Mouse (Mus musculus) hindlimb bud, embryonic 11.5 days (tissue): ENCODE measurements around the gene Olfr988.
"Not testable (repeated sequence)": the region's sequence is repeated elsewhere in the genome, so short reads cannot be mapped to it uniquely, and the experiment has no call there.

Experiments
- DNase-seq: peaks from one replicate; pipeline ENCODE4 v3.0.0-alpha.2; 2012; ENCODE audit warnings: low read depth, low spot score; ENCODE audit errors: extremely low spot score

Gene Olfr988

DNA sequence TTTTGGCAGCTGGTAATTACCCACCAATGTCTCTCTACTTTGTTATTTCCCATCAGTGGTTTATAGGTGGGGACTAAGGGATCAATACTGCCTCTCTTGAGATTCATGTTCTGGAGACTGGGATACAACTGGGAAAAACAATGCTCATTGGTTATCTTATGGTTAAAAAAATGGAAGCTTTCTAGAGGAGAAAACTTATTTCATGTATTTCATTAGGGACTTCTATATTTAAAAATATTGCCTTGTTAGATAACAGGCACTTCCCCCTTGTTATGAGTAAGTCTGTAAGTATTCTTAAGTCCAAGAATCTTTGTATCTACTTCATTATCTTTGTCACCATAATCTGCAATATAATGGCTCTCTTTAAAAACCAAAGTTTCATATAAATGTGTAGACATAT is at the start of gene Olfr988:
TSS of gene Olfr988 (minus strand) at position 101 of the 400 bp plus-strand sequence.
- not testable (repeated sequence) for DNase-seq

GRCm38 (mm10) chr2:85409369-85409768 is 46.3 kb upstream of the Olfr988 start, which contains the start of gene Olfr992:
Gene Olfr992, minus strand, starts transcription at chr2:85409469.
- DNase-seq = no peak

DNA sequence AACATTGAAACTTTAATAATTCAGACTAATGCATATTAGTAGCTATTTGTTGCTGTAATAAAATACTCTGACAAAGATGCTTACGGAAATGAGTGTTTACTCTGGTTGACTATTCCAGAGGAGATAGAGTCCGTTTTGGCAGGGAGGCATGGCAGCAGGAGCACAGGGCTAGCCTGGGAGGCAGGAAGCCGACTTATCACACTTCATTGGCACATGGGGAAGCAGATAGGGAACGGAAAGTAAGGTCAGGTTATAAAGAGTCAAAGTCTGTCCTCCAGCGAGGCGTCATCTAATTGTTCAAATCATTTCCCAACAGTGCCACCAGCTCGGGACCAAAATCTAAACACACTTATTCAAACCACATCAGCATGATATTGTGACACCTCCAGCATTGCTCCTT is 23.1 kb downstream of the Olfr988 start:
- no peak for DNase-seq

DNA sequence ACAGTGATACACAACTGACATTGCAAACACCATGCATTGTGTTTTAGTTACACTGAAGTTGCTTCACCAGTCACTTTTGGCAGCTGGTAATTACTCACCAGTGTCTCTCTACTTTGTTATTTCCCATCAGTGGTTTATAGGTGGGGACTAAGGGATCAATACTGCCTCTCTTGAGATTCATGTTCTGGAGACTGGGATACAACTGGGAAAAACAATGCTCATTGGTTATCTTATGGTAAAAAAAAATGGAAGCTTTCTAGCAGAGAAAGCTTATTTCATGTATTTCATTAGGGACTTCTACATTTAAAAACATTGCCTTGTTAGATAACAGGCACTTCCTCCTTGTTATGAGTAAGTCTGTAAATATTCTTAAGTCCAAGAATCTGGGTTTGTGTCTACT is 23.8 kb downstream of the Olfr988 start, which contains the start of gene Olfr987:
TSS of gene Olfr987 (minus strand) at position 101 of the 400 bp plus-strand sequence.
- not testable (repeated sequence) for DNase-seq

DNA sequence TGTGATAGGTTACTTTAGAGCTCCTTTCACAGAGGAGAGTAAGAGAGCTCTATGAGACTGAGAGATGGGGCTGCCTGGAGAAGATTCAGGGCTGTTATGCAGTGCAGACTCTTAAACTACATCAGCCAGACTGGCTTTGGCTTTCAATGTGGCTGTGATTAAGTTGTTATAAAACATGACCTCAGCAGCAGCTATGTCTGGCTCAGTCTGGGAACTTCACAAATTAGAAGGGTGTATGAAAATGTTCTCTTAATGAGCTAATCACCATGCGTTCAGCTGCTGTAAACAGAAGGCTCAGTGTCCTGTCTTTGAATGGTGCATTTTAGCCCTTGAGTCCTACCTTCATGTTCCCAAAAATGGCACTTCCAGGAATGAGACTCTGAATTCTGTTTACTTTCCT is 43.9 kb downstream of the Olfr988 start:
- DNase-seq = no peak
